Mouse (Mus musculus) hindbrain, embryonic 12.5 days (tissue): Measurements from ENCODE around the gene Unc5cl. TPM values are rescaled to one million over a fixed set of nuclear protein-coding genes. Genes with fewer than 3 reads are reported as not detected.
"Not testable (repeated sequence)": the region's sequence is repeated elsewhere in the genome, so short reads cannot be mapped to it uniquely, and the experiment has no call there.

Experiments
- ATAC-seq: fragments of 200-750 bp; cut with Nextera tagmentation; 2 replicates; pipeline ENCODE4 v1.8.0; 2017; ENCODE audit warnings: moderate TSS enrichment; ENCODE audit not compliant: low FRiP score
- H3K27ac ChIP-seq: fragments of 300-500 bp; sonication (generic); 2 replicates; pipeline ENCODE4 v1.5.1; 2016; ENCODE audit warnings: mild to moderate bottlenecking
- H3K27me3 ChIP-seq: fragments of 300-500 bp; sonication (generic); 2 replicates; pipeline ENCODE4 v1.6.1; 2016; ENCODE audit warnings: mild to moderate bottlenecking
- H3K36me3 ChIP-seq: fragments of 300-500 bp; sonication (generic); 2 replicates; pipeline ENCODE4 v1.6.1; 2016; ENCODE audit warnings: mild to moderate bottlenecking
- H3K4me1 ChIP-seq: fragments of 300-500 bp; sonication (generic); 2 replicates; pipeline ENCODE4 v1.6.1; 2016
- H3K4me2 ChIP-seq: fragments of 300-500 bp; sonication (generic); replicated peaks from 2 replicates; pipeline ENCODE4 v1.6.1; 2016; ENCODE audit warnings: mild to moderate bottlenecking
- H3K4me3 ChIP-seq: fragments of 300-500 bp; sonication (generic); 2 replicates; pipeline ENCODE4 v1.5.1; 2016; ENCODE audit warnings: mild to moderate bottlenecking
- H3K9ac ChIP-seq: fragments of 300-500 bp; sonication (generic); 2 replicates; pipeline ENCODE4 v1.6.1; 2016; ENCODE audit warnings: mild to moderate bottlenecking, moderate library complexity
- H3K9me3 ChIP-seq: fragments of 300-500 bp; sonication (generic); replicated peaks from 2 replicates; pipeline ENCODE4 v1.6.1; 2016; ENCODE audit warnings: mild to moderate bottlenecking
- WGBS: fragments of 180-500 bp; shearing (Covaris S2); methylation state at CpG from one replicate; pipeline ENCODE4 v1.1.7; 2016; 5-methylcytosine and 5-hydroxymethylcytosine counted together
- polyA plus RNA-seq: library from polyadenylated mRNA; unstranded; fragments of >200 nt; fragmentation: Nextera tagmentation; extraction: Ambion mirVana; gene quantifications from 2 replicates; pipeline ENCODE4 v1.2.1, GENCODE M21; 2016

The Unc5cl gene
- polyA plus RNA-seq, 1 experiment from 2014 or later: 0.49 TPM

DNA sequence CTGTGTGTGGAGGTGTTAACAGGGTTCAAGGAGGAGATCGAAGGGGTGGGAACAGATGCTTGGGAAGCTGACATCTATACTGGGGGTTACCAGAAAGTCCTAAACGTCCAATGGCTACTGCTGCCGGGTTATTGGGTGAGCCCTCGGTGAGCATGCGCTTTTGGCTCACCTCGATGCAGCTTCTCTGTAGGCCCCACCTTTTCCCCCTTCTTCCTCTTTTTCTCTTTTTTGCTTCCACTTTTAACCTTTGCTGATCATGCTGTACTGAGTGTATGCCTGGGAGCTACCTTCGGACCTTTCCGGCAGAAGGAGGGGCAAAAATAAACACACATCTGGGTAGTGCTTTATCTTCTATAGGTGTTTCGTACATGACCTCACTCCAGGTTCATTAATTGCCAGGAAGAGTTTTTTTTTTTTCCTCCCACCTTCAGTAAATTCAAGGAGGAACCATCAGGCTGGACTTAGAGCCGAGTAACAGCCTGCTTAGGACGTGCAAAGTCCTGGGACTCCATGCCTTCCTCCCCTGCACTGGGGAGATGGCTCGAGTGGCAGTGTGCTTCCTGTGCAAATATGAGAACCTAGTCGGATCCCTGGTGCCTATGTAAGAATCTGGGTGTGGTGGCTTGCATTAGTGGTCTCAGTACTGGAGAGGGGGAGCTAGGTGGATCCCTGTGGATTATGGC, 3.4 kb downstream of the Unc5cl start:
- Histone ChIP-seq H3K27ac (no peak overlapping the region), H3K4me1 (no peaks in the 10 kb centered on the region), H3K27me3 (no peaks in the 10 kb centered on the region), H3K9me3 (no peaks in the 10 kb centered on the region), H3K4me2 (no peak overlapping the region), H3K36me3 (no peaks in the 10 kb centered on the region), H3K9ac (no peak overlapping the region), H3K4me3 (no peak overlapping the region)
- ATAC-seq: no peak
- 86% methylated on average over 13 of the region's 13 CpGs for WGBS

DNA sequence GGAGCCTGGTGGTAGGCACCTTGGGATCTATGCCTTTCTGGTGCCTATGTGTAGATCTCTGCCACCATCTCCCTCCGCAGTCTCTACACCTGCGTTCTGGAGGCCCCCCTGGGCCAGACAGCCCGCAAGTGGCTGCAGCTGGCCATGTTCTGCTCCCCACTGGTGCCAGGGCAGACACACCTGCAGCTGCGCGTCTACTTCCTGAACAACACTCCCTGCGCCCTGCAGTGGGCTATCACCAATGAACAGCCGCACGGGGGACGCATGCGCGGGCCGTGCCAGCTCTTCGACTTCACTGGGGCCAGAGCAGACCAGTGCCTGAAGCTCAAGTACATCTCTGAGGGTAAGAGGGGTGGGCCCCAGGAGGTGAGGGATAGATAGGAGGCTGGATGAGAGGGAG, 7.4 kb downstream of the Unc5cl start:
- no peak for ATAC-seq
- Histone ChIP-seq H3K9ac (no peak overlapping the region), H3K4me1 (no peaks in the 10 kb centered on the region)

DNA sequence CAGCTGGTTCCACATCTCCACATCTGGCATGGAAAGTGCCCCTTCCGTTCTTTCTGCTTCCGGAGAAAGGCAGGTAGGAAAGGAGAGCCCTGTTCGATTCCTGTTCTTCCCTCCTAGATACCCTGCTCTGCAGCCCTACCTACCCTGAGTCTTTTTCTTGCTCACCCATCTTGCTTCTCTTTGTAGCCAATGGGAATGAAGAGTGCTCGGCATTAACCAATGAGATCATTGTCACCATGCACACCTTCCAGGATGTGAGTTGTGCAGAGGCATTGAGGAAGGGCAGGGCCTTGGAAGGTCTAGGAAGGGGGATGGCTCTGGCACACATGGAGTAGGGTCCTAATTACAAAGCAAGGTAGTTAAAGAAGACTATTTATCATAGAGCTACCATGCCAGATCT, 8.7 kb downstream of the Unc5cl start:
- no peak for ATAC-seq

More for the DNA sequence above, 7.4 kb downstream of the Unc5cl start:
- no peak overlapping the region for H3K27ac ChIP-seq
- no peak overlapping the region for H3K4me3 ChIP-seq
- 96% methylated on average over 13 of the region's 13 CpGs for WGBS
- H3K9me3 ChIP-seq: no peaks in the 10 kb centered on the region
- no peak overlapping the region for H3K4me2 ChIP-seq
- H3K36me3 ChIP-seq: no peaks in the 10 kb centered on the region
- peaks cover 12% of the 10 kb centered on the region for H3K27me3 ChIP-seq

DNA sequence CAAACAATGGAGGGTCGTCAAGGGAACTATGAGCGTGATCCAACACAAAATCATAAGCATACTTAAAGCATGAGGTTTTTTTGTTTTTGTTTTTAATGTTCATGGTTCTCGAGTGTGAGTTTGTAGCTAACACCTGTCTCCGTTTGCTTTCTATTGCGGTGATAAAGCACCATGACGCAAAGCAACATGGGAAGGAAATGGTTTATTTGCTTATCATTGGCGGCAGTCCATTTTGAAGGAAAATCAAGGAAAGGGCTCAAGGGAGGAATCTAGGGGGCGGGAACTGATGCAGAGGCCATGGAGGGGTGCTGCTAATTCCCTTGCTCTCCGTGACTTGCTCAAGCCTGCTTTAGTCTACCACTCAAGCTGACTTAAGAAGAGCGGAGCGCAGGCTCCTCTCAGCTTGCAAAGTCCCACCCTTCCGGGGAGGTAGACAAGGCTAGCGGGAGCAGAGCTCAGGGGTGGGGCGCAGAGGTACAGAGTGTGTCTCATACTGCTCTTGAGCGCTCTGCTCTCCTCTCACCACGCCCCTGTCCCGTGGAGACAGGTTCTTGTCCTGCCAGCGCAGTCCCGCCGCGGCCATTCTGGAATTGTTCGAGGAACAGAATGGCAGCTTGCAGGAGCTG, 12.2 kb downstream of the Unc5cl start:
- Histone ChIP-seq H3K4me1 (no peaks in the 10 kb centered on the region), H3K4me3 (peak overlapping the region; percentile 17), H3K9me3 (no peaks in the 10 kb centered on the region), H3K4me2 (peak overlapping the region; percentile 35), H3K27ac (no peak overlapping the region), H3K27me3 (peaks cover 16% of the 10 kb centered on the region), H3K36me3 (no peaks in the 10 kb centered on the region), H3K9ac (no peak overlapping the region)
- ATAC-seq: peak; percentile 43; the same call in 1 of the 2 replicates
- WGBS: 36% methylated on average over 22 of the region's 22 CpGs

More for the DNA sequence above, 8.7 kb downstream of the Unc5cl start:
- no peaks in the 10 kb centered on the region for H3K36me3 ChIP-seq
- no peaks in the 10 kb centered on the region for H3K4me1 ChIP-seq
- H3K4me2 ChIP-seq: no peak overlapping the region
- 88% methylated on average over 4 of the region's 4 CpGs for WGBS
- no peak overlapping the region for H3K4me3 ChIP-seq
- H3K9me3 ChIP-seq: no peaks in the 10 kb centered on the region
- no peak overlapping the region for H3K27ac ChIP-seq
- no peak overlapping the region for H3K9ac ChIP-seq
- H3K27me3 ChIP-seq: peaks cover 16% of the 10 kb centered on the region

DNA sequence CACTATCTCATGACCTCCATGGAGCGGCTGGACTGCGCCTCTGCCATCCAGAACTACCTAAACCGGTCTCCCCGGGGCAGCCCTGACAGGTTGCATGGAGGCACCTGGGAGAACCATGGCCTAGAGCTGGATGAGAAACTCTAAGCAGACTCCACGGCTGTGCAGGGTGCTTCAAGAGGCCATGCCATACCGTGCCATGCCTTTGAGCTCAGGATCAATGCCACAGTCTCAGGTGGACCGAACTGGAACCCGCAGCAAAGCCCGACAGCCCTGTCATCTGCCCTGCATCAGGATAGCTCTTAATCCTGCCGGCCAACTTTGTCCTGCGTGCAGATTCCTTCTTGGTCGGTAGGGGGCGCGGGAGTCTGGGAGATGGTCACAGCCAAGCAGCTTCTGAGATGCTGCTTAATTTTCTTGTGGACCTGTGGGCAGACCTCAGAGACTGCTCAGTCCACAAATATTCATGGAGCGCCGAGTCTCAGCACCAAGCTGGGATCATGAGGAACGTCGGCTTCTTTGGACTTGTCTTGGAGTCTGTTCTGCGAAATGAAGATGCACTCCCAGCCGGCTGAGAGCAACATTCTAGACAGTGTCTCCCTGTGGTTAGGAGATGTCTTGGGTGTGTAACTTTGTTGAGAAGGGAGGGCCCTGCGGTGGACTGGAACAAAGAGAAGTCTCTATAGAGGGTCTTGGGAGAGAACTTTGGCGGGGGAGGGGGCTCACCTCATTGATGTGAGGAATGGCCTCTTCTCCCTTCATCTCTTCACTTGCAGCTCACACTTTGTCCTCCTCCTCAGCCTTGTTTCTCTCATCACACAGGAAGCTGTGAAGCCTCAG, 12.9 kb downstream of the Unc5cl start:
- Histone ChIP-seq H3K4me3 (peak overlapping the region; percentile 17), H3K27me3 (peaks cover 16% of the 10 kb centered on the region), H3K36me3 (no peaks in the 10 kb centered on the region), H3K4me1 (no peaks in the 10 kb centered on the region), H3K27ac (no peak overlapping the region; the same call in 1 of the 2 replicates), H3K9me3 (no peaks in the 10 kb centered on the region), H3K9ac (no peak overlapping the region), H3K4me2 (peak overlapping the region; percentile 35)
- WGBS: 8% methylated on average over 22 of the region's 22 CpGs
- ATAC-seq: peak; percentile 77

DNA sequence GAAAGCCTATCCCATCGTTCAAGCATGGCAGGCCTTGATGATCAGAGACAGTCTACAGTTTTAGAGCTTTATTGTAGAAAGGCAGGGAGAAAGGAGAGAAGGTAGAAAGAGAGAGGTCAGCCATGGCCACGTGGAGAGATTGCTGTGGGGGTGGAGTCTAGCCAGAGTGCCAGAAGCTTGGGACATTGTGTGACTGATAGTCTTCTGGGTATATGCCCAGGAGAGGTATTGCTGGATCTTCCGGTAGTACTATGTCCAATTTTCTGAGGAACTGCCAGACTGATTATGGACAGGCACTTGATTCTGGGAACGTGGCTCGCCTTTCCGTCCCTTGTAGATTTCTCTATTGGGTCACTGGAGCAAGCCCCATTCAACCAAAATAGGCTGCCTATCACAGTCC, 19.6 kb downstream of the Unc5cl start:
- 86% methylated on average over 6 of the region's 6 CpGs for WGBS

DNA sequence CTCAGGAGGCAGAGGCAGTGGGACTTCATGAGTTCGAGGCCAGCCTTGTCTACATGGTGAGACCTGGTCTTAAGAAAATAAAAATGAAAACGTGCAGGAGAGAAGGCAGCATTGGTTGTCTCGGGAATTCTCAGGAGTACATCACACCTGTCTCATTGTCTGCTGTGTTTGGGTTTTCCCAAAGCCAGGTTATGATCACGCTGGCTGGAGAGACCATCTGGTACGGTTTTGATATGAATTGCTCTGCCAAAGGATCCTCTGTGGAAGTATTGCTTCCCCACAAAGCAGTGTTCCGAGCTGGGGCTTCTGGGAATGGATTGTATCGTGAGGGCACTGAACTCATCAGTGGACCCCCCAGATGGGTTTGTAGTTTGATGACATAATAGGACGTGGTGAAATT, 20.7 kb downstream of the Unc5cl start:
- ATAC-seq: no peak
- Histone ChIP-seq H3K27me3 (no peaks in the 10 kb centered on the region), H3K27ac (no peak overlapping the region), H3K36me3 (no peaks in the 10 kb centered on the region), H3K9ac (no peak overlapping the region), H3K4me1 (no peaks in the 10 kb centered on the region), H3K4me3 (no peak overlapping the region), H3K9me3 (no peaks in the 10 kb centered on the region), H3K4me2 (no peak overlapping the region)
- WGBS: 82% methylated on average over 8 of the region's 8 CpGs

More for the DNA sequence above, 19.6 kb downstream of the Unc5cl start:
- not testable (repeated sequence) for H3K27ac ChIP-seq, H3K4me2 ChIP-seq, H3K36me3 ChIP-seq, H3K9me3 ChIP-seq, ATAC-seq, H3K9ac ChIP-seq, H3K4me1 ChIP-seq, H3K27me3 ChIP-seq, H3K4me3 ChIP-seq

DNA sequence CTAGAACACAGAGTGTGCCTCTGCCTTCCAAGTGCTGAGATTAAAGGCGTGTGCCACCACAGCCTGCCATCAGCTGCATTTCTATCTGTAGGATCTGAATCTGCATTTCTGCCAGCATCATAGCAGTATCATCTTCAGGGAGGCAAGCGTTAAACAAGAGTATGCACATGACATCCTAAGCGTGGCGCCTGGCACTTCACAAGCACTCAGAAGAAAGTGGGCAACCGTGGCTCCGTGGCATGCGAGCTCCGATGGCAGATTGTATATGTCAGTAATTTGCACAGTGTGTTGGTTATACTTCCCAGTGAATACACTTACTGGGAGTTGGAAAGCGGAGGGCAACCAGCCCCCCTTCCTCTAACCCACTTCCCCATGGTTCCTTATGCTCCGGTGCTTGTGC, 25.3 kb downstream of the Unc5cl start:
- no peak overlapping the region for H3K27ac ChIP-seq
- H3K9ac ChIP-seq: no peak overlapping the region
- no peaks in the 10 kb centered on the region for H3K27me3 ChIP-seq
- no peak overlapping the region for H3K4me2 ChIP-seq
- H3K4me1 ChIP-seq: no peaks in the 10 kb centered on the region
- H3K36me3 ChIP-seq: no peaks in the 10 kb centered on the region
- H3K4me3 ChIP-seq: no peak overlapping the region
- WGBS: 85% methylated on average over 10 of the region's 10 CpGs
- H3K9me3 ChIP-seq: no peaks in the 10 kb centered on the region
- no peak for ATAC-seq

DNA sequence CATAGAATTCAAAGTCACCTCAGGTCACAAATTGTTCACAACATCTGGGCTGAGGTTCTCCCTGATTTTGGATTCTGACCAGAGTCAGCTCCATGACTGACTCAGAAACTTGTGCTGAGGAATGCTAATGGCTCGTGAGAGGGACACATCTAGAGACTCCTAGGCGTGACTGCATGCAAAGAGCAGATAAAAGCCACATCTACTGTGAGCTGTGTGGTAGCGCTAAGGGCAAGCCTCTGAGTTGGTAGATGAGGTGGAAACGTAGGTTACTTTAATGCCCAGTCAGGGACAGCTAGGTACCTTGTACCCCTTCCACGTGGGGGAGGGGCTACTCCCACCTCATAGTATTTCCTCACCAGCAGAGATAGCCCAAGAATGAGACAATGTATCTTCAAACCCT, 29.1 kb downstream of the Unc5cl start:
- no peak for ATAC-seq
- no peaks in the 10 kb centered on the region for H3K9me3 ChIP-seq
- H3K36me3 ChIP-seq: no peaks in the 10 kb centered on the region
- no peak overlapping the region for H3K4me3 ChIP-seq
- H3K4me2 ChIP-seq: no peak overlapping the region
- H3K27ac ChIP-seq: no peak overlapping the region
- no peaks in the 10 kb centered on the region for H3K4me1 ChIP-seq
- 85% methylated on average over 5 of the region's 5 CpGs for WGBS
- no peak overlapping the region for H3K9ac ChIP-seq
- no peaks in the 10 kb centered on the region for H3K27me3 ChIP-seq

DNA sequence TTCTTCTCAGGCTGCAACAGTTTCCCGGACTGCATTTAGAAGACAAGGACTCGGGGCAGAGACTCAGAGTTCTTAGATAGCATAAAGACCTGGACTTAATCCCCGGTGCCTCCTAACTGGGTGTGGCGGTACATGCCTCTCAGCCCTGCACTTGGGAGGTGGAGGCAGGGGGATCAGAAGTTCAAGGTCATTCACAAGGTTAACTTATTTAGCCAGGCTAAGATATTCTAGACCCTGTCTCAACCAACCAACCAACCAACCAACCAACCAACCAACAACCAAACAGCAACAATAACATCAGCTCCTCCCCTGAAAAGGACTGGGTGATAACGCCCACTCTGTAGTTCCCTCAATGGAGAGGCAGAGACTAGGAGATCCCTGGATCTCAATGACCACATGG, 29.5 kb downstream of the Unc5cl start:
- 93% methylated on average over 5 of the region's 5 CpGs for WGBS
- ATAC-seq: no peak
- H3K9me3 ChIP-seq: no peaks in the 10 kb centered on the region
- H3K9ac ChIP-seq: no peak overlapping the region
- no peak overlapping the region for H3K4me2 ChIP-seq
- H3K36me3 ChIP-seq: no peaks in the 10 kb centered on the region
- H3K4me1 ChIP-seq: no peaks in the 10 kb centered on the region
- H3K27me3 ChIP-seq: no peaks in the 10 kb centered on the region
- no peak overlapping the region for H3K27ac ChIP-seq
- H3K4me3 ChIP-seq: no peak overlapping the region

DNA sequence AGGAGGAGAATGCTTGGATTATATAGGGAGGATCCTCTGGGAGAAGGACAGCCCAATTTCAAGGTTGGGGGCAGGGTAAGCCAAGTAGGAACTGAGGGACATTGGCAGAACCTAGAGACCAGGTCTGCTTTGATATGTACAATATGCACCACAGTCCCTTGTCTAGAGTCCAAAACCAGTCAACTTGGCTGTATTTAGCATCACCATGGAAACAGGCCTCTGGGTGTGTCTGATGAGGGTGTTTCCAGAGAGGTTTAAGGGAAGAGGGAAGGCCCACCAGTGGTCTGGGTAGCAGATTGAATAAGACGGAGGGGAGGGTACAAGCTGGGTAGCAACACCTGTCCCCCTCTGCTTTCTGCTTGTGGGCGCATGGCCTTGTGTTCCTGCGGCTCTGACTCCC, 34.8 kb downstream of the Unc5cl start:
- no peaks in the 10 kb centered on the region for H3K9me3 ChIP-seq
- no peak overlapping the region for H3K4me2 ChIP-seq
- H3K27me3 ChIP-seq: no peaks in the 10 kb centered on the region
- 98% methylated on average over 3 of the region's 3 CpGs for WGBS
- no peak overlapping the region for H3K27ac ChIP-seq
- no peaks in the 10 kb centered on the region for H3K36me3 ChIP-seq
- H3K4me1 ChIP-seq: 0 out of 2 replicates have a peak, but pooled peaks cover 4% of the 10 kb centered on the region
- H3K4me3 ChIP-seq: no peak overlapping the region
- no peak overlapping the region for H3K9ac ChIP-seq
- ATAC-seq: no peak

DNA sequence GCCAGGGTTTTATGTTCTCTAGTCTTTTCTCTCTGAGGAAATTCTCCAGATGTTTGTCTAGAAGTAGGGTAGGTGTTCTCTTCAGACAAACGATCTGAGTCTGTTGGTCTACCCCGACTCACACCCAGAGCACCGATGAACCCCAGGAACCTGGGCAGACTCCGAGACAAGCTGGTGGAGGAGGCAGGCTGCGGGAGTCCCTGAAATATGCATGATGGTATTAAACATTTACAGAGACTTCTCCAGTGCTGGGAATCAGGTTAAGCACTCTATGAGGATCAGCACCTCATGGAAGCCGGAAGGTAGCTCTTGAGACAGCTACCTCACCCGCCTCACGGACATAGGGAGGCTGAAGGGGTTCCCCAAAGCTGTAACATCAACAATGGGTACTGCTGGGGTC, 37.9 kb downstream of the Unc5cl start:
- Histone ChIP-seq H3K27ac (no peak overlapping the region), H3K36me3 (no peaks in the 10 kb centered on the region), H3K4me1 (0 out of 2 replicates have a peak, but pooled peaks cover 4% of the 10 kb centered on the region), H3K9ac (no peak overlapping the region), H3K4me2 (no peak overlapping the region), H3K4me3 (no peak overlapping the region), H3K27me3 (no peaks in the 10 kb centered on the region), H3K9me3 (no peaks in the 10 kb centered on the region)
- WGBS: 90% methylated on average over 8 of the region's 8 CpGs
- ATAC-seq: no peak
